Mouse (Mus musculus): ENCODE measurements at regions not wholly inside any gene's neighbourhood (a gene's known extent, or its start where the extent isn't known, plus 50 kb on each side); places are given as distances from the start of the nearest gene placed in this dataset.

- no peak for TF ChIP-seq CTCF (conservative IDR thresholded peaks at IDR 0.05; ENCODE audit: low read length)
- no peak for TF ChIP-seq NANOG (IDR thresholded peaks at IDR 0.05; ENCODE audit: borderline replicate concordance, low read length)
- no peak for TF ChIP-seq POU5F1 (IDR thresholded peaks at IDR 0.05; ENCODE audit: borderline replicate concordance, low read length)
These were observed 354.2 kb upstream of the Id2 start for GRCm38 (mm10) chr12:25451156-25451555.
